Mouse (Mus musculus) G1E (cell line): ENCODE measurements at regions not wholly inside any gene's neighbourhood (a gene's known extent, or its start where the extent isn't known, plus 50 kb on each side); places are given as distances from the start of the nearest gene placed in this dataset.

ENCODE experiments used
- ATAC-seq: 2 replicates; pipeline ENCODE4 v1.8.0; 2016; ENCODE audit warnings: mild to moderate bottlenecking; ENCODE audit not compliant: insufficient number of reproducible peaks, poor library complexity, low FRiP score, severe bottlenecking; ENCODE audit errors: extremely low read depth
- DNase-seq: peaks from one replicate; pipeline ENCODE4 v3.0.0; 2012; ENCODE audit warnings: low spot score
- H3K27me3 ChIP-seq: 2 replicates; pipeline ENCODE4 v1.6.1; 2012; ENCODE audit warnings: mild to moderate bottlenecking, low read length, inconsistent platforms; ENCODE audit not compliant: insufficient read depth
- H3K36me3 ChIP-seq: replicated peaks from 2 replicates; pipeline ENCODE3; 2012; ENCODE audit warnings: mild to moderate bottlenecking, inconsistent platforms
- H3K4me1 ChIP-seq: 2 replicates; pipeline ENCODE4 v1.6.1; 2012; ENCODE audit warnings: low read depth, low read length, inconsistent platforms, mixed read lengths; ENCODE audit not compliant: insufficient read depth
- H3K4me3 ChIP-seq: 2 replicates; pipeline ENCODE4 v1.5.1; 2012; ENCODE audit warnings: low read depth, mild to moderate bottlenecking, inconsistent platforms, low read length, moderate library complexity, mixed read lengths
- H3K9me3 ChIP-seq: replicated peaks from 2 replicates; pipeline ENCODE4 v1.6.1; 2012; ENCODE audit warnings: inconsistent platforms
- CTCF ChIP-seq: IDR thresholded peaks from 2 replicates; pipeline ENCODE4 v1.5.1; 2012; ENCODE audit warnings: low read depth, low read length, inconsistent platforms, mixed read lengths
- GATA1 ChIP-seq: IDR thresholded peaks from 2 replicates; pipeline ENCODE4 v1.6.1; 2012; ENCODE audit warnings: borderline replicate concordance, low read length, inconsistent platforms, mixed read lengths
- GATA2 ChIP-seq: IDR thresholded peaks from 2 replicates; pipeline ENCODE4 v1.6.1; 2012; ENCODE audit warnings: low read depth, low read length, inconsistent platforms, borderline replicate concordance
- POLR2AphosphoS5 ChIP-seq: IDR thresholded peaks from 2 replicates; pipeline ENCODE4 v1.6.1; 2012; ENCODE audit warnings: low read depth, low read length, inconsistent platforms; ENCODE audit not compliant: insufficient replicate concordance
- TAL1 ChIP-seq: conservative IDR thresholded peaks from 2 replicates; pipeline ENCODE4 v1.6.1; 2012; ENCODE audit warnings: low read depth, low read length, inconsistent platforms, mixed read lengths

GRCm38 (mm10) chr8:115554185-115554584 is 153.4 kb downstream of the Maf start:
- TF ChIP-seq GATA2 (no peak), GATA1 (no peak), CTCF (no peak), TAL1 (no peak), POLR2AphosphoS5 (no peak)
- Histone ChIP-seq H3K9me3 (peaks cover 69% of the 10 kb centered on the region), H3K27me3 (no peaks in the 10 kb centered on the region), H3K4me1 (no peaks in the 10 kb centered on the region), H3K36me3 (no peaks in the 10 kb centered on the region), H3K4me3 (no peak overlapping the region)
- DNase-seq (no peak), ATAC-seq (no peak)

GRCm38 (mm10) chr8:115551262-115551661 is 156.3 kb downstream of the Maf start:
- ATAC-seq (no peak), DNase-seq (no peak)
- H3K4me3 ChIP-seq, result no peak overlapping the region
- no peak for TF ChIP-seq GATA2
- TF ChIP-seq TAL1, result no peak
- no peak for TF ChIP-seq GATA1
- TF ChIP-seq CTCF, result no peak
- no peak for TF ChIP-seq POLR2AphosphoS5
- no peaks in the 10 kb centered on the region for H3K36me3 ChIP-seq
- H3K27me3 ChIP-seq, result no peaks in the 10 kb centered on the region
- peaks cover 73% of the 10 kb centered on the region for H3K9me3 ChIP-seq
- H3K4me1 ChIP-seq, result no peaks in the 10 kb centered on the region

- H3K9me3 ChIP-seq, result peaks cover 62% of the 10 kb centered on the region
- DNase-seq (no peak), ATAC-seq (no peak)
- no peaks in the 10 kb centered on the region for H3K4me1 ChIP-seq
- no peak overlapping the region for H3K4me3 ChIP-seq
- H3K27me3 ChIP-seq, result no peaks in the 10 kb centered on the region
- no peak for TF ChIP-seq CTCF
- no peak for TF ChIP-seq POLR2AphosphoS5
- TF ChIP-seq GATA2, result no peak
- TF ChIP-seq TAL1, result no peak
- no peak for TF ChIP-seq GATA1
- no peaks in the 10 kb centered on the region for H3K36me3 ChIP-seq
Observed at GRCm38 (mm10) chr8:115549112-115549511, 158.5 kb downstream of the Maf start.

GRCm38 (mm10) chr8:115544067-115544466 is 163.5 kb downstream of the Maf start:
- H3K4me3 ChIP-seq, result no peak overlapping the region
- H3K4me1 ChIP-seq, result no peaks in the 10 kb centered on the region
- no peak for TF ChIP-seq GATA1
- TF ChIP-seq GATA2, result no peak
- TF ChIP-seq TAL1, result no peak
- no peak for TF ChIP-seq CTCF
- no peak for TF ChIP-seq POLR2AphosphoS5
- no peak for ATAC-seq
- H3K9me3 ChIP-seq, result peaks cover 69% of the 10 kb centered on the region
- H3K27me3 ChIP-seq, result no peaks in the 10 kb centered on the region
- no peak for DNase-seq
- H3K36me3 ChIP-seq, result no peaks in the 10 kb centered on the region

DNA sequence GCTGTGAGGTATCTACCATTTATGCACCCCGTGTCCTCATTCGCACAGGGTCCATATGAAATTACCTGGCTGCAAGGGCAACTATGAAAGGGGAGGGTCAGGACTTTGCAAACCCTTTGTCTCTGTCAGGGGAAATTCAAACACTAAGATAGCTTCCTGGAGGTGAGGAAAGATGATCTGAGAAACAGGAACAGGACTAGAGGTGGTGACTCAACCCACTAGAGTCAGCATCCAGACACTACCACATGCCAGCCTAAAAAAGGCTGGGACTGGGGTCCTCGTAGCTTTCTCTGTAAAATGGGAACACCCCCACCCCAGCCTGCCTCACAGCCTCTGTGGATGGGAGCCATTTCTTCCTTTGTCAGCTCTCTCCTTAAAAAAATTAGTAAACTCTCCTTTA is 164.7 kb downstream of the Maf start:
- Histone ChIP-seq H3K36me3 (no peaks in the 10 kb centered on the region), H3K4me3 (no peak overlapping the region), H3K4me1 (no peaks in the 10 kb centered on the region), H3K27me3 (no peaks in the 10 kb centered on the region), H3K9me3 (peaks cover 64% of the 10 kb centered on the region)
- no peak for DNase-seq
- TF ChIP-seq TAL1 (no peak), GATA2 (no peak), POLR2AphosphoS5 (no peak), CTCF (no peak), GATA1 (no peak)
- no peak for ATAC-seq

GRCm38 (mm10) chr8:115539600-115539999 is 168.0 kb downstream of the Maf start:
- Histone ChIP-seq H3K4me1 (no peaks in the 10 kb centered on the region), H3K4me3 (no peak overlapping the region), H3K27me3 (no peaks in the 10 kb centered on the region), H3K36me3 (no peaks in the 10 kb centered on the region), H3K9me3 (peaks cover 68% of the 10 kb centered on the region)
- TF ChIP-seq POLR2AphosphoS5, result no peak
- no peak for TF ChIP-seq TAL1
- no peak for TF ChIP-seq GATA1
- TF ChIP-seq CTCF, result no peak
- TF ChIP-seq GATA2, result no peak
- DNase-seq, result no peak
- ATAC-seq, result no peak

GRCm38 (mm10) chr8:115538236-115538635 is 169.4 kb downstream of the Maf start:
- Histone ChIP-seq H3K27me3 (no peaks in the 10 kb centered on the region), H3K9me3 (peaks cover 73% of the 10 kb centered on the region), H3K4me3 (no peak overlapping the region), H3K36me3 (no peaks in the 10 kb centered on the region), H3K4me1 (no peaks in the 10 kb centered on the region)
- DNase-seq (no peak), ATAC-seq (no peak)
- TF ChIP-seq GATA1 (no peak), CTCF (no peak), GATA2 (no peak), POLR2AphosphoS5 (no peak), TAL1 (no peak)
